Mouse (Mus musculus) liver, embryonic 16.5 days (tissue): ENCODE measurements around the gene Spata32. TPM values are rescaled to one million over a fixed set of nuclear protein-coding genes. Genes with fewer than 3 reads are reported as not detected.

Source experiments
- ATAC-seq: fragments of 200-750 bp; cut with Nextera tagmentation; 2 replicates; pipeline ENCODE4 v1.8.0; 2017; ENCODE audit warnings: low read depth, mild to moderate bottlenecking, moderate number of reproducible peaks, moderate library complexity
- H3K27ac ChIP-seq: fragments of 300-500 bp; sonication (generic); 2 replicates; pipeline ENCODE4 v1.5.1; 2014; ENCODE audit warnings: mild to moderate bottlenecking, low read length
- H3K27me3 ChIP-seq: fragments of 300-500 bp; sonication (generic); 2 replicates; pipeline ENCODE4 v1.6.1; 2014; ENCODE audit warnings: low read depth, low read length, mixed read lengths; ENCODE audit not compliant: control insufficient read depth, insufficient read depth
- H3K36me3 ChIP-seq: fragments of 300-500 bp; sonication (generic); 2 replicates; pipeline ENCODE4 v1.6.1; 2014; ENCODE audit warnings: mild to moderate bottlenecking; ENCODE audit not compliant: control insufficient read depth, insufficient read depth
- H3K4me1 ChIP-seq: fragments of 300-500 bp; sonication (generic); 2 replicates; pipeline ENCODE4 v1.6.1; 2014; ENCODE audit warnings: low read depth, low read length, mixed read lengths; ENCODE audit not compliant: control insufficient read depth
- H3K4me2 ChIP-seq: fragments of 300-500 bp; sonication (generic); 2 replicates; pipeline ENCODE4 v1.6.1; 2014; ENCODE audit warnings: low read depth, low read length, mixed read lengths
- H3K4me3 ChIP-seq: fragments of 300-500 bp; sonication (generic); 2 replicates; pipeline ENCODE4 v1.5.1; 2014; ENCODE audit warnings: low read depth, mild to moderate bottlenecking, low read length
- H3K9ac ChIP-seq: fragments of 300-500 bp; sonication (generic); 2 replicates; pipeline ENCODE4 v1.6.1; 2014; ENCODE audit warnings: low read depth, low read length
- H3K9me3 ChIP-seq: fragments of 300-500 bp; sonication (generic); replicated peaks from 2 replicates; pipeline ENCODE4 v1.6.1; 2016; ENCODE audit warnings: low read length; ENCODE audit not compliant: control insufficient read depth
- WGBS: fragments of 180-500 bp; shearing (Covaris S2); extraction: QIAGEN DNeasy Blood & Tissue Kit; methylation state at CpG from one replicate; pipeline ENCODE4 v1.1.7; 2014; ENCODE audit not compliant: insufficient replicate concordance; 5-methylcytosine and 5-hydroxymethylcytosine counted together
- polyA plus RNA-seq: library from polyadenylated mRNA; unstranded; fragments of >200 nt; fragmentation: Nextera tagmentation; extraction: Ambion mirVana; gene quantifications from 2 replicates; pipeline ENCODE4 v1.2.1, GENCODE M21; 2015

Gene Spata32
- polyA plus RNA-seq, 1 experiment from 2014 or later, result not detected

- H3K27ac ChIP-seq, result no peak overlapping the region
- H3K4me1 ChIP-seq, result peaks cover 7% of the 10 kb centered on the region
- H3K9me3 ChIP-seq, result no peaks in the 10 kb centered on the region
- H3K9ac ChIP-seq, result no peak overlapping the region
- no peak overlapping the region for H3K4me3 ChIP-seq
- 42% methylated on average over 14 of the region's 14 CpGs for WGBS
- no peak for ATAC-seq
- peak overlapping the region; percentile 18; the same call in 1 of the 2 replicates for H3K4me2 ChIP-seq
- peaks cover 12% of the 10 kb centered on the region for H3K27me3 ChIP-seq
- H3K36me3 ChIP-seq, result no peaks in the 10 kb centered on the region
Observed at GRCm38 (mm10) chr11:103175688-103176442, 42.4 kb downstream of the Spata32 start.

- peaks cover 7% of the 10 kb centered on the region for H3K4me1 ChIP-seq
- peaks cover 21% of the 10 kb centered on the region for H3K27me3 ChIP-seq
Observed at GRCm38 (mm10) chr11:103174891-103175391, 43.3 kb downstream of the Spata32 start.

GRCm38 (mm10) chr11:103174411-103174832 lies 43.8 kb downstream of the Spata32 start:
- Histone ChIP-seq H3K36me3 (no peaks in the 10 kb centered on the region), H3K4me3 (peak overlapping the region; percentile 6), H3K27me3 (peaks cover 26% of the 10 kb centered on the region), H3K4me1 (peaks cover 7% of the 10 kb centered on the region), H3K27ac (peak overlapping the region; percentile 59), H3K9ac (no peak overlapping the region), H3K4me2 (peak overlapping the region; percentile 22), H3K9me3 (no peaks in the 10 kb centered on the region)
- WGBS, result 21% methylated on average over 5 of the region's 5 CpGs
- ATAC-seq, result no peak

More at GRCm38 (mm10) chr11:103174891-103175391, 43.3 kb downstream of the Spata32 start:
- no peaks in the 10 kb centered on the region for H3K36me3 ChIP-seq
- H3K4me3 ChIP-seq, result peak overlapping the region; percentile 6; the same call in 1 of the 2 replicates
- H3K9ac ChIP-seq, result no peak overlapping the region
- peak; percentile 61 for ATAC-seq
- peak overlapping the region; percentile 59 for H3K27ac ChIP-seq
- WGBS, result 15% methylated on average over 8 of the region's 8 CpGs
- peak overlapping the region; percentile 22; the same call in 1 of the 2 replicates for H3K4me2 ChIP-seq
- no peaks in the 10 kb centered on the region for H3K9me3 ChIP-seq

GRCm38 (mm10) chr11:103173771-103174344 lies 44.4 kb downstream of the Spata32 start:
- ATAC-seq, result no peak
- Histone ChIP-seq H3K9me3 (no peaks in the 10 kb centered on the region), H3K27me3 (peaks cover 27% of the 10 kb centered on the region), H3K9ac (no peak overlapping the region; the same call in 1 of the 2 replicates), H3K4me3 (peak overlapping the region; percentile 7; the same call in 1 of the 2 replicates), H3K4me2 (peak overlapping the region; percentile 22; the same call in 1 of the 2 replicates), H3K4me1 (peaks cover 7% of the 10 kb centered on the region), H3K36me3 (no peaks in the 10 kb centered on the region), H3K27ac (peak overlapping the region; percentile 59)
- WGBS, result 57% methylated on average over 11 of the region's 11 CpGs

- peak overlapping the region; percentile 57 for H3K4me3 ChIP-seq
- H3K36me3 ChIP-seq, result no peaks in the 10 kb centered on the region
- no peak overlapping the region for H3K27ac ChIP-seq
- peak overlapping the region; percentile 15; the same call in 1 of the 2 replicates for H3K4me2 ChIP-seq
- no peak overlapping the region for H3K9ac ChIP-seq
- no peaks in the 10 kb centered on the region for H3K9me3 ChIP-seq
- no peak for ATAC-seq
- H3K27me3 ChIP-seq, result peaks cover 27% of the 10 kb centered on the region
- peaks cover 7% of the 10 kb centered on the region for H3K4me1 ChIP-seq
- WGBS, result 53% methylated on average over 7 of the region's 7 CpGs
Observed at GRCm38 (mm10) chr11:103173041-103173770, 45.0 kb downstream of the Spata32 start.

- Histone ChIP-seq H3K4me2 (peak overlapping the region; percentile 15), H3K27ac (0 out of 2 replicates have a peak overlapping the region, but pooled peaks have one; percentile 38), H3K27me3 (peaks cover 27% of the 10 kb centered on the region), H3K4me3 (peak overlapping the region; percentile 57), H3K4me1 (peaks cover 7% of the 10 kb centered on the region), H3K36me3 (no peaks in the 10 kb centered on the region), H3K9me3 (no peaks in the 10 kb centered on the region), H3K9ac (no peak overlapping the region)
- ATAC-seq, result no peak
- WGBS, result 39% methylated on average over 6 of the region's 6 CpGs
Observed at GRCm38 (mm10) chr11:103172392-103173040, 45.7 kb downstream of the Spata32 start.

- Histone ChIP-seq H3K27ac (peak overlapping the region; percentile 38; the same call in 1 of the 2 replicates), H3K27me3 (peaks cover 27% of the 10 kb centered on the region), H3K4me2 (peak overlapping the region; percentile 0), H3K36me3 (no peaks in the 10 kb centered on the region), H3K4me3 (peak overlapping the region; percentile 57), H3K9ac (peak overlapping the region; percentile 27; the same call in 1 of the 2 replicates), H3K9me3 (no peaks in the 10 kb centered on the region), H3K4me1 (peaks cover 7% of the 10 kb centered on the region)
- 10% methylated on average over 9 of the region's 9 CpGs for WGBS
- no peak for ATAC-seq
Observed at GRCm38 (mm10) chr11:103171703-103172391, 46.4 kb downstream of the Spata32 start.

GRCm38 (mm10) chr11:103171286-103171620 lies 47.0 kb downstream of the Spata32 start:
- Histone ChIP-seq H3K27ac (no peak overlapping the region; the same call in 1 of the 2 replicates), H3K4me3 (peak overlapping the region; percentile 57), H3K36me3 (no peaks in the 10 kb centered on the region), H3K9me3 (no peaks in the 10 kb centered on the region), H3K4me2 (peak overlapping the region; percentile 68), H3K4me1 (peaks cover 7% of the 10 kb centered on the region), H3K27me3 (peaks cover 27% of the 10 kb centered on the region), H3K9ac (peak overlapping the region; percentile 56)
- 1% methylated on average over 23 of the region's 23 CpGs for WGBS
- no peak for ATAC-seq
